Mouse (Mus musculus): ENCODE results near the gene Utrn. TPM values are rescaled to one million over a fixed set of nuclear protein-coding genes. Genes with fewer than 3 reads are reported as not detected.

The Utrn gene
- polyA plus RNA-seq, 1 experiment, result 33.5 TPM

- no peaks in the 10 kb centered on the region for H3K4me1 ChIP-seq (ENCODE audit: control insufficient read depth, insufficient read depth, low read length)
- H3K27me3 ChIP-seq (ENCODE audit: control insufficient read depth, insufficient read depth, low read length), result no peaks in the 10 kb centered on the region
- 81% methylated on average over 5 of the region's 5 CpGs for WGBS
- H3K27ac ChIP-seq (ENCODE audit: insufficient read depth, low read length), result no peak overlapping the region
- no peak for DNase-seq
- no peak overlapping the region for H3K4me3 ChIP-seq (replicated peaks; ENCODE audit: insufficient read depth, low read depth, low read length)
- TF ChIP-seq POLR2A (IDR thresholded peaks at IDR 0.05; ENCODE audit: borderline replicate concordance, insufficient read depth, low read length), result no peak
- no peak for TF ChIP-seq CTCF (IDR thresholded peaks at IDR 0.05; ENCODE audit: borderline replicate concordance, insufficient read depth, low read depth, low read length)
These were observed 316.3 kb downstream of the Utrn start for GRCm38 (mm10) chr10:12552890-12553278.

GRCm38 (mm10) chr10:12552196-12552889 lies 316.8 kb downstream of the Utrn start:
- no peak for TF ChIP-seq CTCF (IDR thresholded peaks at IDR 0.05; ENCODE audit: borderline replicate concordance, insufficient read depth, low read depth, low read length)
- no peak for TF ChIP-seq POLR2A (IDR thresholded peaks at IDR 0.05; ENCODE audit: borderline replicate concordance, insufficient read depth, low read length)
- no peak overlapping the region for H3K27ac ChIP-seq (ENCODE audit: insufficient read depth, low read length)
- no peak overlapping the region for H3K4me3 ChIP-seq (replicated peaks; ENCODE audit: insufficient read depth, low read depth, low read length)
- 80% methylated on average over 11 of the region's 11 CpGs for WGBS
- DNase-seq, result no peak
- H3K27me3 ChIP-seq (ENCODE audit: control insufficient read depth, insufficient read depth, low read length), result no peaks in the 10 kb centered on the region
- H3K4me1 ChIP-seq (ENCODE audit: control insufficient read depth, insufficient read depth, low read length), result 0 out of 2 replicates have a peak, but pooled peaks cover under 1% of the 10 kb centered on the region

DNA sequence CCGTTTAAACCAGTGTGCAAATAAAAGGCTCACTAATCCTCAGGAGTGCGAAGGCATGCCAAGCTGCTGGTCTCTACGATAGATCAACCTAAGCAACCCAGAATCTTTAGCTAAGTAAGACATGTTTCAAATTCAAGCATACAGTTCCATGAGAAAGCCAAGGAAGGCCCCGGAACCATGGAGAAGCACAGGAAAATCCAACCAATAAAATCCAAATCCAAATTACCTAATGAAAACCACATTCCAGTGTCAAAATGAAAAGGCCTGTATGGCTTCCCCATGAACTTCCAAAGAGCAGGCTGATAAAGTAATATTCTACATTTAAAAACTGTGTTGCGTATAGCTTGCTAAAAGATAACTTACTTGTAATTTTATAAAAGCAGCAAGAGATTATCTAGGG lies 317.4 kb downstream of the Utrn start:
- Histone ChIP-seq H3K4me3 (replicated peaks; ENCODE audit: insufficient read depth, low read depth, low read length) (no peak overlapping the region), H3K27me3 (ENCODE audit: control insufficient read depth, insufficient read depth, low read length) (no peaks in the 10 kb centered on the region), H3K27ac (ENCODE audit: insufficient read depth, low read length) (no peak overlapping the region), H3K4me1 (ENCODE audit: control insufficient read depth, insufficient read depth, low read length) (0 out of 2 replicates have a peak, but pooled peaks cover 2% of the 10 kb centered on the region)
- TF ChIP-seq CTCF (IDR thresholded peaks at IDR 0.05; ENCODE audit: borderline replicate concordance, insufficient read depth, low read depth, low read length) (no peak), POLR2A (IDR thresholded peaks at IDR 0.05; ENCODE audit: borderline replicate concordance, insufficient read depth, low read length) (no peak)
- DNase-seq, result no peak
- 87% methylated on average over 5 of the region's 5 CpGs for WGBS

- H3K27me3 ChIP-seq (ENCODE audit: control insufficient read depth, insufficient read depth, low read length), result no peaks in the 10 kb centered on the region
- TF ChIP-seq CTCF (IDR thresholded peaks at IDR 0.05; ENCODE audit: borderline replicate concordance, insufficient read depth, low read depth, low read length) (no peak), POLR2A (IDR thresholded peaks at IDR 0.05; ENCODE audit: borderline replicate concordance, insufficient read depth, low read length) (no peak)
- H3K27ac ChIP-seq (ENCODE audit: insufficient read depth, low read length), result no peak overlapping the region
- WGBS, result 63% methylated on average over 1 of the region's 1 CpGs
- no peak for DNase-seq
- H3K4me1 ChIP-seq (ENCODE audit: control insufficient read depth, insufficient read depth, low read length), result 0 out of 2 replicates have a peak, but pooled peaks cover 2% of the 10 kb centered on the region
- no peak overlapping the region for H3K4me3 ChIP-seq (replicated peaks; ENCODE audit: insufficient read depth, low read depth, low read length)
These were observed 319.1 kb downstream of the Utrn start for GRCm38 (mm10) chr10:12549945-12550540.

DNA sequence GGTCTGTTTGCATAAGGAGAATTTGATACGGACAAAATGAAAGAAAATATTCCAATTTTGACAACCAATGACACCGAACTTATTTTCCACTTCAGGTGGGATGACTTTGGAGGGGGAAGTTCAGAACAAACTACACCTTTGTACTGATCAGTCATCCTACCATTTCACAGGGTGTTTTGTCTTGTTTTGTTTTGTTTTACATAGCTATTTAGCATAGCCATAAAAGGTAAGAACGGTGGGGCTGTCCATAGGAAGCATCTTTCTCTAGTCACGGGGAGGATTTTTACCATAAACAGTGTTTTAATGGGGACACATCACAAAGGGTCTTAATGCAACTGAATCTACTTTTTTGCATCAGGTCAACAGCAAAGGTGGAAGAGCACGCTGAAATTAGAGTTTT lies 319.9 kb downstream of the Utrn start:
- no peak for DNase-seq
- WGBS, result 61% methylated on average over 5 of the region's 5 CpGs
- no peak for TF ChIP-seq POLR2A (IDR thresholded peaks at IDR 0.05; ENCODE audit: borderline replicate concordance, insufficient read depth, low read length)
- no peak for TF ChIP-seq CTCF (IDR thresholded peaks at IDR 0.05; ENCODE audit: borderline replicate concordance, insufficient read depth, low read depth, low read length)
- Histone ChIP-seq H3K4me3 (replicated peaks; ENCODE audit: insufficient read depth, low read depth, low read length) (no peak overlapping the region), H3K27ac (ENCODE audit: insufficient read depth, low read length) (no peak overlapping the region), H3K4me1 (ENCODE audit: control insufficient read depth, insufficient read depth, low read length) (0 out of 2 replicates have a peak, but pooled peaks cover 2% of the 10 kb centered on the region), H3K27me3 (ENCODE audit: control insufficient read depth, insufficient read depth, low read length) (no peaks in the 10 kb centered on the region)

DNA sequence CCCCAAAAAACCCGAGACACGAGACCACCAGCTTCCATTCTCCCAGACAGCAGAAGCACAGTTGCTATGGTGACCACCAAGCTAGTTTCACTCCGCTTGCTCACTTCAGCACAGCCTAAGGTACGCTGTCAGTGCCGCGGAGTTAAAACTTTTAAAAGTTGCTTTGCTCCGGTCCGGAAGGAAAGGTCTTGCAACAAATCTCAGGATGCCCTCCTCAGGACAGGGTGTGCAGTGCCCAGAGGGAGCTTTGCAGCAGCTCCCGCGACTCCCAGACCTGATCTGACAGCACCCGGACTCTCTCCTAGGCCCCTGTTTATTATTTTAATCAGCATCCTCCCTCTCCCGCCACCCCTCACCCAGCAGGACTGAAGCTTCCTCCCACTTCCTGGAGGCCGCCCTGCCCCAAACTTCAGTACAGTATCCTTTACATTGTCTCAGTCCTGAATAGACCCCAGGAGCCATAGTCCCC lies 320.5 kb downstream of the Utrn start:
- DNase-seq, result no peak
- Histone ChIP-seq H3K27ac (ENCODE audit: insufficient read depth, low read length) (no peak overlapping the region), H3K27me3 (ENCODE audit: control insufficient read depth, insufficient read depth, low read length) (no peaks in the 10 kb centered on the region), H3K4me3 (replicated peaks; ENCODE audit: insufficient read depth, low read depth, low read length) (no peak overlapping the region), H3K4me1 (ENCODE audit: control insufficient read depth, insufficient read depth, low read length) (0 out of 2 replicates have a peak, but pooled peaks cover 2% of the 10 kb centered on the region)
- 12% methylated on average over 13 of the region's 13 CpGs for WGBS
- TF ChIP-seq CTCF (IDR thresholded peaks at IDR 0.05; ENCODE audit: borderline replicate concordance, insufficient read depth, low read depth, low read length), result no peak
- TF ChIP-seq POLR2A (IDR thresholded peaks at IDR 0.05; ENCODE audit: borderline replicate concordance, insufficient read depth, low read length), result no peak

GRCm38 (mm10) chr10:12547037-12547625 lies 322.0 kb downstream of the Utrn start:
- Histone ChIP-seq H3K4me3 (replicated peaks; ENCODE audit: insufficient read depth, low read depth, low read length) (no peak overlapping the region), H3K27ac (ENCODE audit: insufficient read depth, low read length) (no peak overlapping the region)
- WGBS, result 28% methylated on average over 6 of the region's 6 CpGs

More at GRCm38 (mm10) chr10:12547037-12547625, 322.0 kb downstream of the Utrn start:
- DNase-seq, result no peak
- Histone ChIP-seq H3K27me3 (ENCODE audit: control insufficient read depth, insufficient read depth, low read length) (no peaks in the 10 kb centered on the region), H3K4me1 (ENCODE audit: control insufficient read depth, insufficient read depth, low read length) (0 out of 2 replicates have a peak, but pooled peaks cover 2% of the 10 kb centered on the region)
- TF ChIP-seq CTCF (IDR thresholded peaks at IDR 0.05; ENCODE audit: borderline replicate concordance, insufficient read depth, low read depth, low read length), result no peak
